Mouse (Mus musculus) olfactory bulb, adult 2 months (tissue): ENCODE data around the gene Pak1. TPM values are rescaled to one million over a fixed set of nuclear protein-coding genes. Genes with fewer than 3 reads are reported as not detected.

ENCODE experiments used
- H3K27ac ChIP-seq: fragments of 200-500 bp; 2 replicates; pipeline ENCODE4 v1.5.1; 2012; ENCODE audit warnings: low read depth, low read length; ENCODE audit not compliant: insufficient read depth
- H3K4me1 ChIP-seq: fragments of 200-500 bp; 2 replicates; pipeline ENCODE4 v1.6.1; 2012; ENCODE audit warnings: low read length; ENCODE audit not compliant: control insufficient read depth, insufficient read depth
- H3K4me3 ChIP-seq: fragments of 200-500 bp; 2 replicates; pipeline ENCODE4 v1.5.1; 2012; ENCODE audit warnings: mild to moderate bottlenecking, low read depth, low read length, moderate library complexity; ENCODE audit not compliant: insufficient read depth
- CTCF ChIP-seq: fragments of 200-500 bp; IDR thresholded peaks from 2 replicates; pipeline ENCODE4 v1.5.1; 2012; ENCODE audit warnings: low read depth, mild to moderate bottlenecking, low read length, moderate library complexity; ENCODE audit not compliant: insufficient read depth
- POLR2A ChIP-seq: fragments of 200-500 bp; IDR thresholded peaks from 2 replicates; pipeline ENCODE4 v1.6.1; 2012; ENCODE audit warnings: mild to moderate bottlenecking, low read depth, low read length, moderate library complexity; ENCODE audit not compliant: insufficient read depth
- WGBS: fragments of 180-500 bp; shearing (Covaris S2); methylation state at CpG from one replicate; pipeline ENCODE4 v1.1.7; 2018; 5-methylcytosine and 5-hydroxymethylcytosine counted together
- polyA plus RNA-seq: library from polyadenylated mRNA; stranded (reverse); fragments of >200 nt; gene quantifications from 2 replicates; pipeline ENCODE4 v1.2.4, GENCODE M21; 2012; ENCODE audit warnings: low replicate concordance; ENCODE audit not compliant: missing spikeins, insufficient read depth, insufficient read length

Gene Pak1
- polyA plus RNA-seq, 1 experiment: 99.5 TPM

DNA sequence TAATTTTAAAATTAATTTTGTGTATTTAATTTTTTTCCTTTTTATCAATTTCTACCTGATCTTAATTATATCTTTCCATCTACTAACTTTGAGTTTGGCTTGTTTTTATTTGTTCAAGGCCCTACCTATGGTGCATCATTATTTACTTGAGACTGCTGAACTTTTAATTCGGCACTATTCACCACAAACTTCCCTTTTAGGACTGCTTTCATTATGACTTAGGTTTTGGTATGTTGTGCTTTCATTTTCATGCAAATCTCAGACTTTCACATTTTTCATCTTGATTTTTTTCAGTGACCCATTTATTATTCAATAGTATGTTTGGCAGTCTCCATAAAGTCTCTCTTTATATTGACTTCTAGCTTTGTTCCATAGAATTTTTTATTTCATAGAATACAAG is 156.1 kb downstream of the Pak1 start:
- no peak for TF ChIP-seq POLR2A
- no peak for TF ChIP-seq CTCF
- Histone ChIP-seq H3K27ac (no peak overlapping the region), H3K4me1 (no peaks in the 10 kb centered on the region), H3K4me3 (no peak overlapping the region)
- WGBS: 84% methylated on average over 1 of the region's 1 CpGs

Other genes with a start within 250 kb of the Pak1 start
- gene Aamdc, start 209.0 kb upstream of the Pak1 start, polyA plus RNA-seq: not detected in 2 replicates
- 69.4 and 122 TPM in 2 replicates for gene Rsf1, start 208.7 kb upstream of the Pak1 start, polyA plus RNA-seq
- not detected in 2 replicates for gene Clns1a, start 91.9 kb upstream of the Pak1 start, polyA plus RNA-seq
- not detected in 2 replicates for gene Aqp11, start 50.3 kb upstream of the Pak1 start, polyA plus RNA-seq
- not detected in 2 replicates for gene Gdpd4, start 131.4 kb downstream of the Pak1 start, polyA plus RNA-seq